Mouse (Mus musculus) liver (tissue): ENCODE results near the gene Vmn1r25.
"Not testable (repeated sequence)": the region's sequence is repeated elsewhere in the genome, so short reads cannot be mapped to it uniquely, and the experiment has no call there.

Experiments
- DNase-seq: peaks from one replicate; pipeline ENCODE4 v3.0.0-alpha.2; 2020; ENCODE audit warnings: mixed read lengths

Vmn1r25 gene

GRCm38 (mm10) chr6:57980710-57981109 is at the start of gene Vmn1r25:
TSS of gene Vmn1r25 (minus strand) at chr6:57980810.
- no peak for DNase-seq

DNA sequence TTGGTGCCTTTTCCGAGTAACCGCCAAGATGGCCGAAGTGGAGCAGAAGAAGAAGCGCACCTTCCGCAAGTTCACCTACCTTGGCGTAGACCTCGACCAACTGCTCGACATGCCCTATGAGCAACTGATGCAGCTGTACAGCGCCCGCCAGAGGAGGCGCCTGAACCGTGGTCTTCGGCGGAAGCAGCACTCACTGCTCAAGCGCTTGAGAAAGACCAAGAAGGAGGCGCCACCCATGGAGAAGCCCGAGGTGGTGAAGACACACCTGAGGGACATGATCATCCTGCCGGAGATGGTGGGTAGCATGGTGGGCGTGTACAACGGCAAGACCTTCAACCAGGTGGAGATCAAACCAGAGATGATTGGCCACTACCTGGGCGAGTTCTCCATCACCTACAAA is 36.9 kb upstream of the Vmn1r25 start:
- DNase-seq = not testable (repeated sequence)

- DNase-seq = no peak
These were observed 34.4 kb upstream of the Vmn1r25 start, which contains the start of gene Vmn1r26 for GRCm38 (mm10) chr6:58015059-58015458. TSS of gene Vmn1r26 (minus strand) at chr6:58015159.

GRCm38 (mm10) chr6:57961403-57961802 is 19.2 kb downstream of the Vmn1r25 start, which contains the start of gene Vmn1r24:
TSS of gene Vmn1r24 (minus strand) at chr6:57961503.
- DNase-seq = not testable (repeated sequence)
